Mouse (Mus musculus) activated CD4-positive, CD25-positive, alpha-beta regulatory T cell, adult 4 months (primary cell): Measurements from ENCODE around the gene Mapkapk2. TPM values are rescaled to one million over a fixed set of nuclear protein-coding genes. Genes with fewer than 3 reads are reported as not detected.
"Not testable (repeated sequence)": the region's sequence is repeated elsewhere in the genome, so short reads cannot be mapped to it uniquely, and the experiment has no call there.

Experiments
- ATAC-seq: one replicate; pipeline ENCODE4 v1.8.0; 2017
- polyA plus RNA-seq, 2 experiments: library from polyadenylated mRNA; unstranded; fragments of 100-300 nt; shearing (Covaris generic); gene quantifications; one replicate each; pipeline ENCODE4 v1.2.1; 2017

The Mapkapk2 gene
- 10 to 100 TPM; 11.5 to 11.9 TPM for polyA plus RNA-seq

GRCm38 (mm10) chr1:131097700-131098094 is at the start of gene Mapkapk2:
TSS of gene Mapkapk2 (minus strand) at chr1:131097826.
- ATAC-seq, result peak; percentile 76

DNA sequence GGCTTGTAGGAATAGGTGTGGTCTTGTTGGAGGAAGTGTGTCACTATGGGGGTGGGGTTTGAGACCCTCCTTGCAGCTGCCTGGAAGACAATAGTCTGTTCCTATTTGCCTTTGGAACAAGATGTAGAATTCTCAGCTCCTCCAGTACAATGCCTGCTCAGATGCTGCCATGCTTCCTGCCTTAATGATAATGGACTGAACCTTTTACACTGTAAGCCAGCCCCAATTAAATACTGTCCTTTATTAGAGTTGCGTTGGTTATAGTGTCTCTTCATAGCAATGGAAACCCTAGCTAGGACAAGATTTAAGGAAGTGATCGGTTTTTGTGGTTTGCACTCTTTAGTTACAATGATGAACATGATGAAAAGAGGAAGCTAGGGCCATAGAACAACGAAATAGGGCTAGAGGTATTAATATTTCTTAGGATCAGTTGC is 48.6 kb upstream of the Mapkapk2 start:
- no peak for ATAC-seq

DNA sequence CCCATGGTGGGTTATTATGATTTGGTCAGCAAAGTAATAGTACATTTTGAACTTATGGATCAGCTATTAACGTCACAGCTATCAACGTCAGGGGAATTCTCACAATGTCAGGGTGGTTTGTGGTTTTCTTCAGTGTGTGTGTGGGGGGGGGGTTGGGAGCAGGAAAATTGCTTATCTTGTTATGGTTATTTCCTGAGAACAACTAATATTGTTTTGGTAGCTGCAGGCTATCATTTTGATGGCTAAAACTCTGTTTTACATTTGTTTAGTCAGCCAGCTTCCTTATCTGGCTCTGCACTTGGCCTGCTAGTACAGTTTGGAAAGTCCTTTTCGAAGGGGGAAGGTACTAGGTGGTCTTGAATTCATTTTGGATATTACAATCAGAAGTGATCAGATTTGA is 47.6 kb upstream of the Mapkapk2 start:
- not testable (repeated sequence) for ATAC-seq

DNA sequence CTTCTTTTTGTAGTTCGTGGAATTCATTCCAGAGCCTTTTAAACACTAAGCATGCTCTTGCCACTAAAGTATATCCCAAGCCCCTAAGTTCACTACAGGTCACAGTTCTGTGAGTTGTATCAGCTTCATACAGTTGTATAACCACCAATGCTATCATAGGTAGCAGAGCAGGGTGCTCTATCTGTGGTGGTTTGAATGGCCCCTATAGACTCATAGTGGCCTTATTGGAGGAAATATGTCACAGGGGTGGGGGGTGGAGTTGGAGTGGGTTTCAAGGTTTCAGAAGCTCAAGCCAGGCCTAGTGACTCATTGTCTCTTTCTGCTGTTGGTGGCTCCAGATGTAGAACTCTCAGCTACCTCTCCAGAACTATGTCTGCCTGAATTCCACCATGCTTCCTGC is 44.8 kb upstream of the Mapkapk2 start:
- ATAC-seq, result no peak

GRCm38 (mm10) chr1:131141449-131141848 is 43.8 kb upstream of the Mapkapk2 start:
- ATAC-seq, result no peak

- ATAC-seq, result no peak
Measured at GRCm38 (mm10) chr1:131139102-131140095, 41.8 kb upstream of the Mapkapk2 start.

DNA sequence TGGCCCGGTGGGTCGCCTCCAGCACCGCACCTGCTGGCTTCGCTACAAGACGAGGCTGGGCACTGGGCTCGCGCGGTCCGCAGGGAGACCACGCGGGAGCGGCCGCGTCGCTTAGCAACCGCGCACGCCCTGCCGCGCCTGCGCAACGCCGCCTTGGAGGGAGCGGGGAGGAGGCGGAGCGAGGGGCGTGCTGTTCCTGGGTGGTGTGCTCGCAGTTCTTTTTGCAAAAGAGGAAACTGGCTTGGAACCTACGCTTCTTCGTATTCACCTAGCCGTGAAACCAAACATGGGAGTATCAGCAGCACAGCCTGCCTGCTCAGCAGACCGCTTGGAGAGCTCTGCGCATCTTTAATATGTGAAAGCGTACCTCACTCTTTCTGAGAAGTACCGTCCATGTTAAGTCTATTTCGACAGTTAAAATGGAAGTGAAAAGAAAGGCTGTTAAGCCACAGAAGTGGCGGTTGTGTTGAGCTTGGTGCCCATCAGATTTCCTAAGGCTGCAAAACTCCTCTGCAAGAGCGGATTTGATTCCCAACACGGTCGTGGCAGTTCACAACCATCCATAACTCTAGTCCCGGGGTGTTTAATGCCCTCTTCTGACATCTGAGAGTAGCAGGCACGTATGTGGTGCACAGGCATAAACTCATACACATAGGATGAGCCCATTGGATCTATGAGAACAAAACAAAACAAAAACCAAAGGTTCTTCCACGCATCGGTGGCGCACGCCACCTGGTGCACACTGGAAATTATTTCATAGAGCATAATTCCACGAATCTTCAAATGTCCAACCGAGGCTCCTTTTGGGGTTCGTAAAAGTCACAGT is 40.8 kb upstream of the Mapkapk2 start, which contains the start of gene Dyrk3:
Gene Dyrk3, minus strand, starts transcription at position 150 of the 826 bp plus-strand sequence.
- peak; percentile 80 for ATAC-seq

GRCm38 (mm10) chr1:131137717-131138118 is 40.1 kb upstream of the Mapkapk2 start:
- ATAC-seq, result no peak

DNA sequence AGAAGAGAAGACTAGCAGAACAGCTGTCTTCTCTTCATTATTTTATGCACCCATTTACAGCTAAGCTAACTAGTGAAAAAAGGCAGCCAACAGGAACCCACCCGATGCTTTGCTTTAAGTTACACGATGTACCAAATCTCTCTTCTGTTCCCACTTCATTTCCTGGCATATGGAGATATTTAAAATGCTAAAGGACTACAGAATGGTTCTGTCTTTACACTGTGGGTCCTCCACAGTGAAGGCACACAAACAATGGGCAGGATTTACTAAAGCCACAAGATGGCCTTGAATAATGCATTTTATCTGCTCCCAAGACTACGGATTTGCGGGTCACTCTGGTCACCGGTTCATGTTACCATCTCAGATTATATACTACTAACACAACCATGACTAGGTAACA is 39.5 kb upstream of the Mapkapk2 start:
- ATAC-seq, result no peak

DNA sequence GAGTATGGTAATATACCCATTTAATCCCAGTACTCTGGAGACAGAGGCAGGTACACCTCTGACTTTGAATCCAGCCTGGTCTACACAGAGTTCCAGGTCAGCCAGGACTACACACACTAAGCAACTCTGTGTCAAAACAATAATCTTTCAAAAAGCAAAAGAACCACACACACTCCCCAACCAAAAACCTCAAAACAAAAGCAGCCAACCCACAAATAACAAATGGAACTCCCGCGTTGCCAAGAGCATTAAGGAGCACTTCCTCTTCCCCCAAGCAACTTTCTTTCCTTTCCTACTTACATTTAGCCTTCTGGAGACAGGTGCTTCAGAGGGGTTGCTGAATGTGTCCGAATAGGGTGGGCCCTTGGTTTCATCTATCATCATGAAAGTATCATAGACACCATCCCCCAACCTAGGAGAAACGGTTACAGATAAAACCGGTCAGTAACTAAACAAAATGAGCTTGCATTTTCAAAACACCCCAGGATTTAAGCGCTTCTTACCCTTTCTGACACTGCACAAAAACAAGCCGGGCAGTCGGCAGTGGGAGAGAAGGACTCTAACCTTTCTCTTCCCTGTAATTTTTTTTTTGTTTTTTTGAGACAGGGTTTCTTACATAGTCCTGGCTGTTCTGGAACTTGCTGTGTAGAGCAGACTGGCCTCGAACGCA is 38.5 kb upstream of the Mapkapk2 start:
- ATAC-seq, result no peak

GRCm38 (mm10) chr1:131134942-131135522 is 37.4 kb upstream of the Mapkapk2 start:
- no peak for ATAC-seq

- ATAC-seq, result no peak
Measured at GRCm38 (mm10) chr1:131134231-131134630, 36.6 kb upstream of the Mapkapk2 start.

GRCm38 (mm10) chr1:131125987-131126744 is 28.5 kb upstream of the Mapkapk2 start:
- no peak for ATAC-seq

- ATAC-seq, result no peak
Measured at GRCm38 (mm10) chr1:131123522-131124265, 26.1 kb upstream of the Mapkapk2 start.

DNA sequence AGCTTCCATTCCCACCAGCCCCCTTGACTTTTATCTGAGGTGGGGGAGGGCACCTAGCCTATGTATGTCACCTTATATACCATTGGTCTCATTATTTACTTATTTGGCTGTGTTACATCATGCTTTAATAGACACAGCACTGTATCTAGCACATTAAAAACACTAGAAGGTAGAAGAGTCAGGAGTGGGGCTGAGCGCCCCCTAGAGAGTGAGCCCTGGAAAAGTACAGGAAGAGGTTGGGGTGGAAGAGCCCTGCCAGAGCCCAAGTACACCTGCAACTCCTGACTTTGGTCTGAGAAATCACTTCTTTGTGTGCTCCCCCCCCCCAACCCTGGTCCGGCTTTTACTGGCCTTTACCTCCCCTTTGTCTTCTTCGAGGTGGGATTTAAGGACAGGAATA is 24.4 kb upstream of the Mapkapk2 start:
- no peak for ATAC-seq

DNA sequence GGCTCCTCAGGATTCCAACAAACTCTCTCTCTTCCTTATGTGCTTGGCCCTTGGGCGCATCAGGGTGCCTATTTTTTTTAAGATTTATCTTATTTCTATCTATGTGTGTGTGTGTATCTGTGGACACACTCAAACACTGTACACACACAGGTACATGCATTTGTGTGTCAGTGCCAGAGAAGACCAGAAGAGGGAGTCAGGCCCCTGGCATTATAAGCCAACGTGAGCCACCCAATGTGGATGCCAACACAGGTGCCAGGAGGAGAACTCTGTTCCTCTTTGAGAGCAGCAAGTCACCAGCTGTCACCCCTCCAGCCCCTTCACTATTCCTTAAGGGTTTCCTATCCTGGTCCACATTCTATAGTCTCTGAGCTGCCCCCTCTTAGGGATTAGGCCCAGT is 21.4 kb upstream of the Mapkapk2 start:
- peak; percentile 56 for ATAC-seq

- ATAC-seq, result no peak
Measured at GRCm38 (mm10) chr1:131118530-131118929, 20.9 kb upstream of the Mapkapk2 start.

GRCm38 (mm10) chr1:131116430-131117011 is 18.9 kb upstream of the Mapkapk2 start:
- no peak for ATAC-seq

DNA sequence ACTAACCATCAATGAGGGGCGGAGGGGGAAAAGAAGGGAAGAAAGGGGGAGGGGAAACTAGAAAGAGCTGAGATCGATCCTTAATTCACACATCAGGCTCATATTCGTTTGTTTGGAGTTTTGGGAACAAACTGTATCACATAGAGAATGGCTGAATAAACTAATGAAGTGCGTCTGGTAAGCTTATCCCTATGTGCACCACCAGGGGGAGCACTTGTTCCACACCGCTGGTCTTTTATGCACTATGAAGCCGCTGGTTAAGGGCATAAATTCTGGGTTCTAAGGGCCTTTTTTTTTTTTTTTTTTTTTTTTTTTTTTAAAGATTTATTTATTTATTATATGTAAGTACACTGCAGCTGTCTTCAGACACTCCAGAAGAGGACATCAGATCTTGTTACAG is 18.3 kb upstream of the Mapkapk2 start:
- ATAC-seq, result peak; percentile 77

GRCm38 (mm10) chr1:131112576-131112975 is 14.9 kb upstream of the Mapkapk2 start:
- ATAC-seq, result no peak
